Mouse (Mus musculus) megakaryocyte progenitor cell, adult 5-6 weeks (primary cell): ENCODE measurements around the gene Mgrn1. TPM values are rescaled to one million over a fixed set of nuclear protein-coding genes. Genes with fewer than 3 reads are reported as not detected.
A peak's percentile ranks its signal among the peaks of the same experiment; 100 is the strongest.

Experiments used
- ATAC-seq: replicated peaks from 2 replicates; pipeline ENCODE4 v1.8.0; 2016; ENCODE audit warnings: mild to moderate bottlenecking, moderate TSS enrichment, inconsistent platforms; ENCODE audit not compliant: poor library complexity
- total RNA-seq, 2 experiments: library from RNA; stranded (forward) in 1 of 2; stranded (reverse) in 1 of 2; fragments of 157-497, 149-512 nt in 1 of 2; fragments of 200-1000 nt in 1 of 2; gene quantifications; 2 replicates each; pipeline versions ENCODE4 v1.2.3 to v1.2.4; 2015 to 2017

The Mgrn1 gene
- total RNA-seq, 2 experiments from 2014 or later: 18.2 to 23.2 TPM

- no peak for ATAC-seq
Measured at GRCm38 (mm10) chr16:4974521-4974920, 88.5 kb downstream of the Mgrn1 start.

- no peak for ATAC-seq
Measured at GRCm38 (mm10) chr16:4976180-4976579, 90.1 kb downstream of the Mgrn1 start.

- ATAC-seq: peak; percentile 73
Measured at GRCm38 (mm10) chr16:4978275-4979051, 92.4 kb downstream of the Mgrn1 start.

DNA sequence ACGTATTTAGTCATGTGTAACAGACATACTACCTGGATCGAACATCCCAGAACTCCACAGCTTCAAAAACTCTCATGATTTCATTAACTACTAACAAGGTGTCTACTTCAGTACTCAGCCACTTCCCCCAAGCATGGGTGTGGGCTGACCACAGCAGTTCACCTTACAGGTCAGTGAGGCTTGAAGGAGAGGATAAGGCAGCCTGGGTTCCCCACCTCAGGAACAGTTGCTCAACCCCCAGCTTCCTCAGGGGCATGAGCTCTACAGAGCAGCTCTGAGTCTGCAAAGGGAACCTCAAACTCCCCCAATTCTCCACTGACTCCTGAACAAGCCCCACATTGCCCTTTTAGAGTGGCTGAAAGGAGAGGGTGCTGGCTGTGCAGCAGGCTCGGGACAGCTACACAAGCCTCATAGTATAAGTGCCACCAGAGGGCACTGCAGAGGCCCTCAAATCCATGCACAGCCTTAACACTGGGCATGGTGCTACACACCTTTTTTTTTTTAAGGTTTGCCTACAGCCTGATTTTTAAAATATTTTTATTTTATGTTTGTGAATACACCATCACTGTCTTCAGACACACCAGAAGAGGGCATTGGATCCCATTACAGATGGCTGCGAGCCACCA is 93.8 kb downstream of the Mgrn1 start:
- peak; percentile 82 for ATAC-seq

GRCm38 (mm10) chr16:4984717-4985116 is 98.7 kb downstream of the Mgrn1 start:
- ATAC-seq: no peak

Other genes starting within 250 kb of the Mgrn1 start
- gene Vasn, start 246.3 kb upstream of the Mgrn1 start, total RNA-seq (2015): 0.07 and 0.49 TPM in 2 replicates
- gene Vasn, start 246.3 kb upstream of the Mgrn1 start, total RNA-seq (2017): 0.17 and 0.34 TPM in 2 replicates
- 24.6 and 26.3 TPM in 2 replicates for gene Dnaja3, start 246.3 kb upstream of the Mgrn1 start, total RNA-seq (2015)
- gene Dnaja3, start 246.3 kb upstream of the Mgrn1 start, total RNA-seq (2017): 59.5 and 71.1 TPM in 2 replicates
- 62.1 and 67.0 TPM in 2 replicates for gene Coro7, start 206.5 kb upstream of the Mgrn1 start, total RNA-seq (2015)
- 34.1 and 40.2 TPM in 2 replicates for gene Coro7, start 206.5 kb upstream of the Mgrn1 start, total RNA-seq (2017)
- 61.8 and 64.7 TPM in 2 replicates for gene Nmral1, start 166.9 kb upstream of the Mgrn1 start, total RNA-seq (2015)
- 65.5 and 70.5 TPM in 2 replicates for gene Nmral1, start 166.9 kb upstream of the Mgrn1 start, total RNA-seq (2017)
- 68.6 and 81.1 TPM in 2 replicates for gene Hmox2, start 159.9 kb upstream of the Mgrn1 start, total RNA-seq (2015)
- 74.7 and 78.8 TPM in 2 replicates for gene Hmox2, start 159.9 kb upstream of the Mgrn1 start, total RNA-seq (2017)
- gene Cdip1, start 96.0 kb upstream of the Mgrn1 start, total RNA-seq (2015): 10.3 and 12.2 TPM in 2 replicates
- gene Cdip1, start 96.0 kb upstream of the Mgrn1 start, total RNA-seq (2017): 10.7 and 11.5 TPM in 2 replicates
- gene 4930562C15Rik, start 50.8 kb upstream of the Mgrn1 start, total RNA-seq (2015): not detected in 2 replicates
- gene 4930562C15Rik, start 50.8 kb upstream of the Mgrn1 start, total RNA-seq (2017): not detected in 2 replicates
- gene Ubald1, start 5.9 kb upstream of the Mgrn1 start, total RNA-seq (2015): 36.5 and 38.4 TPM in 2 replicates
- 16.3 and 16.5 TPM in 2 replicates for gene Ubald1, start 5.9 kb upstream of the Mgrn1 start, total RNA-seq (2017)
- 25.2 and 30.1 TPM in 2 replicates for gene Nudt16l1, start 52.5 kb downstream of the Mgrn1 start, total RNA-seq (2015)
- 18.9 and 19.3 TPM in 2 replicates for gene Nudt16l1, start 52.5 kb downstream of the Mgrn1 start, total RNA-seq (2017)
- 16.2 and 18.5 TPM in 2 replicates for gene Anks3, start 78.0 kb downstream of the Mgrn1 start, total RNA-seq (2015)
- gene Anks3, start 78.0 kb downstream of the Mgrn1 start, total RNA-seq (2017): 18.2 and 24.9 TPM in 2 replicates
- gene Sept12, start 111.6 kb downstream of the Mgrn1 start, total RNA-seq (2015): not detected in 2 replicates
- not detected in 2 replicates for gene Sept12, start 111.6 kb downstream of the Mgrn1 start, total RNA-seq (2017)
- gene Smim22, start 121.0 kb downstream of the Mgrn1 start, total RNA-seq (2015): not detected in 2 replicates
- gene Smim22, start 121.0 kb downstream of the Mgrn1 start, total RNA-seq (2017): not detected in 2 replicates
- gene Rogdi, start 127.3 kb downstream of the Mgrn1 start, total RNA-seq (2015): 45.8 and 48.9 TPM in 2 replicates
- gene Rogdi, start 127.3 kb downstream of the Mgrn1 start, total RNA-seq (2017): 17.3 and 23.4 TPM in 2 replicates
- 69.5 and 74.6 TPM in 2 replicates for gene Glyr1, start 163.6 kb downstream of the Mgrn1 start, total RNA-seq (2015)
- gene Glyr1, start 163.6 kb downstream of the Mgrn1 start, total RNA-seq (2017): 103 and 112 TPM in 2 replicates
- 28.1 and 30.3 TPM in 2 replicates for gene Ubn1, start 163.8 kb downstream of the Mgrn1 start, total RNA-seq (2015)
- 37.2 and 43.6 TPM in 2 replicates for gene Ubn1, start 163.8 kb downstream of the Mgrn1 start, total RNA-seq (2017)
- not detected in 2 replicates for gene Ppl, start 246.2 kb downstream of the Mgrn1 start, total RNA-seq (2015)
- gene Ppl, start 246.2 kb downstream of the Mgrn1 start, total RNA-seq (2017): not detected in 2 replicates